ENCODE assay signal across 26 mouse cellular contexts in the genomic region with DNA sequence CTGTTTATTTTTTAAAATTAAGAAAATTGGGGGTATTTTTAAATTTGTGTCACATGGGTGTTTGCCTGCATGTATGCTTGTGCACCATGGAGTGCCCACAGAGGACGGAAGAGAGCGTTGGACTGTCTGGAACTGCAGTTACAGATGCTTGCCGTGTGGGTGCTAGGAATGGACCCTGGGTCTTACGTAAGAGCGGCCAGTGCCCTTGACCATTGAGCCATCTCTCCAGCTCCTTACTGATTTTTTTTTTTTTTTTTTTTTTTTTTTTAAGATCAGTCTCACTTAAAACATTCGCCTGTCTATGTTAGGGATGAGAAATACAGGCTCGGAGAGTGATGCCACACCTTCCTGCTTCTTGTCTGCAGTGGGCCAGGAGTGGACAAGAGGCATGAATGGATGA.
"Had no signal": no experiment of that assay in that cellular context is flagged by ENCODE, and none has a peak within 500 bp of the region (broad histone marks: within the 10 kb centered on the region; RNA-seq: fewer than 3 reads in every experiment).

No protein-coding gene starts in this region.

- H3K36me3 ChIP-seq: heart, embryonic 12.5 days; hindbrain, embryonic 12.5 days; intestine, embryonic 15.5 days; kidney, embryonic 15.5 days; limb, embryonic 12.5 days; liver, embryonic 12.5 days had no signal

- H3K27me3 ChIP-seq: heart, embryonic 12.5 days; hindbrain, embryonic 12.5 days; intestine, embryonic 15.5 days; kidney, embryonic 15.5 days; limb, embryonic 12.5 days; liver, embryonic 12.5 days had no signal

- H3K4me2 ChIP-seq: heart, embryonic 12.5 days; hindbrain, embryonic 12.5 days; hindbrain, embryonic 14.5 days; intestine, embryonic 15.5 days; kidney, embryonic 15.5 days; limb, embryonic 12.5 days; liver, embryonic 12.5 days had no signal

- H3K4me1 ChIP-seq: hindbrain, embryonic 12.5 days had no signal

- ATAC-seq: hindbrain, embryonic 16.5 days; inflammation-experienced regulatory T-cells, adult 6 months; intestine, postnatal 0 days; liver, embryonic 12.5 days had no signal

- H3K27ac ChIP-seq: heart, embryonic 10.5 days; hindbrain, embryonic 10.5 days; hindbrain, embryonic 12.5 days; hindbrain, embryonic 14.5 days; intestine, embryonic 15.5 days; kidney, embryonic 15.5 days; kidney, postnatal 0 days; layer of hippocampus, adult 2 months; left cerebral cortex, adult 2 months; limb, embryonic 10.5 days; limb, embryonic 12.5 days; liver, embryonic 12.5 days; liver, embryonic 14.5 days had no signal

- DNase-seq: gastrocnemius, postnatal 25 days; heart, adult 18-20 months; heart, postnatal 10 days; heart, postnatal 4 days; kidney, adult 18-20 months; kidney, adult 9 months; kidney, postnatal 14 days; kidney, postnatal 4 days; liver had no signal

- H3K9ac ChIP-seq: heart, embryonic 12.5 days; hindbrain, embryonic 12.5 days; hindbrain, embryonic 14.5 days; intestine, embryonic 15.5 days; kidney, embryonic 15.5 days; limb, embryonic 12.5 days; liver, embryonic 12.5 days; liver, embryonic 14.5 days had no signal

- H3K4me3 ChIP-seq: heart, embryonic 10.5 days; heart, embryonic 12.5 days; hindbrain, embryonic 10.5 days; hindbrain, embryonic 12.5 days; intestine, embryonic 15.5 days; kidney, embryonic 15.5 days; layer of hippocampus, adult 2 months; left cerebral cortex, adult 2 months; limb, embryonic 10.5 days; limb, embryonic 12.5 days; liver, embryonic 12.5 days had no signal

- H3K9me3 ChIP-seq: heart, embryonic 10.5 days; heart, embryonic 12.5 days; hindbrain, embryonic 10.5 days; hindbrain, embryonic 12.5 days; intestine, embryonic 15.5 days; kidney, embryonic 15.5 days; limb, embryonic 10.5 days; limb, embryonic 12.5 days; liver, embryonic 12.5 days had no signal
